Mouse (Mus musculus) liver, adult 2 months (tissue): ENCODE results near the gene Kifc5b.

Experiments
- CTCF ChIP-seq: fragments of 200-500 bp; IDR thresholded peaks from 2 replicates; pipeline ENCODE4 v1.5.1; 2011; ENCODE audit warnings: low read depth, low read length, control low read depth
- POLR2A ChIP-seq: fragments of 200-500 bp; IDR thresholded peaks from 2 replicates; pipeline ENCODE4 v1.6.1; 2011; ENCODE audit warnings: low read length, control low read depth; ENCODE audit not compliant: insufficient read depth; ENCODE audit errors: extremely low read depth

GRCm38 (mm10) chr17:26969257-26969656 lies 52.4 kb downstream of the Kifc5b start:
- TF ChIP-seq CTCF (no peak), POLR2A (no peak)
